Mouse (Mus musculus): ENCODE results near the gene Idh1. TPM values are rescaled to one million over a fixed set of nuclear protein-coding genes. Genes with fewer than 3 reads are reported as not detected.

Gene Idh1
- polyA plus RNA-seq, 1 experiment from 2014 or later: 329 TPM

GRCm38 (mm10) chr1:65109196-65109595, 77.1 kb downstream of the Idh1 start:
- Histone ChIP-seq H3K27me3 (ENCODE audit: insufficient read depth, low read length) (no peaks in the 10 kb centered on the region), H3K4me2 (replicated peaks; ENCODE audit: low read depth, low read length) (no peak overlapping the region), H3K9ac (replicated peaks; ENCODE audit: low read length) (no peak overlapping the region), H3K9me3 (ENCODE audit: low read length) (no peaks in the 10 kb centered on the region), H3K4me3 (ENCODE audit: low read length) (no peak overlapping the region), H3K4me1 (ENCODE audit: insufficient read depth, low read length) (peaks cover 9% of the 10 kb centered on the region), H3K36me3 (ENCODE audit: insufficient read depth, low read length) (no peaks in the 10 kb centered on the region), H3K27ac (ENCODE audit: low read length) (no peak overlapping the region)
- ATAC-seq (ENCODE audit: low FRiP score, low TSS enrichment): no peak
- 87% methylated on average over 8 of the region's 8 CpGs for WGBS

Other genes with a start within 250 kb of the Idh1 start
- 5.0 and 9.1 TPM in 2 replicates for gene Plekhm3, start 229.7 kb downstream of the Idh1 start, polyA plus RNA-seq (2015; fragmentation: Nextera tagmentation; extraction: Ambion mirVana)
- 3.0 and 3.9 TPM in 2 replicates for gene Akr1cl, start 153.7 kb downstream of the Idh1 start, polyA plus RNA-seq (2015; fragmentation: Nextera tagmentation; extraction: Ambion mirVana)
- gene Cryge, start 135.4 kb downstream of the Idh1 start, polyA plus RNA-seq (2015; fragmentation: Nextera tagmentation; extraction: Ambion mirVana): not detected in 2 replicates
- gene Crygd, start 123.0 kb downstream of the Idh1 start, polyA plus RNA-seq (2015; fragmentation: Nextera tagmentation; extraction: Ambion mirVana): not detected in 2 replicates
- not detected in 2 replicates for gene Crygc, start 112.8 kb downstream of the Idh1 start, polyA plus RNA-seq (2015; fragmentation: Nextera tagmentation; extraction: Ambion mirVana)
- gene Crygb, start 104.2 kb downstream of the Idh1 start, polyA plus RNA-seq (2015; fragmentation: Nextera tagmentation; extraction: Ambion mirVana): not detected in 2 replicates
- gene Cryga, start 83.1 kb downstream of the Idh1 start, polyA plus RNA-seq (2015; fragmentation: Nextera tagmentation; extraction: Ambion mirVana): not detected in 2 replicates
- gene Gm28845, start 66.9 kb downstream of the Idh1 start, polyA plus RNA-seq (2015; fragmentation: Nextera tagmentation; extraction: Ambion mirVana): 0.29 TPM in 1 of 2 replicates, not detected in the other
- 2.0 and 2.8 TPM in 2 replicates for gene D630023F18Rik, start 63.3 kb downstream of the Idh1 start, polyA plus RNA-seq (2015; fragmentation: Nextera tagmentation; extraction: Ambion mirVana)
- gene Pikfyve, start 183 bp upstream of the Idh1 start, polyA plus RNA-seq (2015; fragmentation: Nextera tagmentation; extraction: Ambion mirVana): 10.0 and 11.1 TPM in 2 replicates
- gene Pth2r, start 95.6 kb upstream of the Idh1 start, polyA plus RNA-seq (2015; fragmentation: Nextera tagmentation; extraction: Ambion mirVana): not detected in 2 replicates